Mouse (Mus musculus): ENCODE data around the gene Zbtb2. TPM values are rescaled to one million over a fixed set of nuclear protein-coding genes. Genes with fewer than 3 reads are reported as not detected.

Zbtb2 gene
- polyA plus RNA-seq, 1 experiment = 7.9 TPM

DNA sequence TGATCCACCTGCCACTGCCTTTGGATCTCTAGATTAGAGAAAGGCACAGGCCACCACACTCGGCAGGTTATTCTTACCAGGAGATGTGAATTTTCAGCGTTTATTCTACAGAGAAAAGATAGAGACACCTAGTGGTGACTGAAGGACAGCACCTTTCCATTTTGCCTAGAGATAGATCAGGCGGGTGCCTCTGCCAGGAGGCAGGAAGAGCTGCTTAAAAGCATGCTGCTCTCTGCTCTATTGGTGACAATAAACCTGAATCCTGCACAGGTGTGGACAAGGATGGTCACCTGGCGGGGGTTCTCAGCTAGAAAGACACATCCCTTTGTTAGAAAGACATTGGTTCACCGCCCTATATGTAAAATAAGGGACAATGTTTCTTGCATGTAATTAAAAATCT lies 15.9 kb downstream of the Zbtb2 start:
- no peak overlapping the region for H3K27ac ChIP-seq (ENCODE audit: insufficient read depth, low read length)
- TF ChIP-seq CTCF (IDR thresholded peaks at IDR 0.05; ENCODE audit: extremely low read depth, insufficient read depth, low read length) (peak; percentile 43; the same call in 1 of the 2 replicates), POLR2A (IDR thresholded peaks at IDR 0.05; ENCODE audit: extremely low read depth, insufficient read depth, low read length) (no peak)
- H3K4me1 ChIP-seq (ENCODE audit: control insufficient read depth, insufficient read depth, low read length) = no peaks in the 10 kb centered on the region
- H3K4me3 ChIP-seq (ENCODE audit: insufficient read depth, low read length) = no peak overlapping the region

DNA sequence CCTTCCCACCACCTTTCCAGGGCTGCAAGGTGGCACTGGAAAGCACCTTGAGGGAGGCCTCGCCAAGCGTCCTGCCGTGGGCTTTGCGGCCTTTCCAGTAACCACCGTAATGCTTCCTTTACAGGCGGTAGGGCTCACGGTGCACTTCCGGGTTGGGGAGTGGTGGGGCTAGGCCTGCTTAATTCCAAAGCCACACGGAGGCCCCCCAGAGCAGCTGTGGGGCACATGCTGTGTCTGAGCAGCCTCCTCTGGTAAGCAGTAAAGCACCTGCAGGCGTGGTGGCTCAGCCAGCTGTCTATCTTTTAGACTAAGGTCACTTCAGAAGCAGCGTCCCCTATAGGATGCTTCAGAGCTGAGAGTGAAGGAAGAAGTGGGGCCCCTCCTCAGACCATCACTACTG lies 17.8 kb downstream of the Zbtb2 start:
- Histone ChIP-seq H3K4me3 (ENCODE audit: insufficient read depth, low read length) (no peak overlapping the region), H3K4me1 (ENCODE audit: control insufficient read depth, insufficient read depth, low read length) (no peaks in the 10 kb centered on the region), H3K27ac (ENCODE audit: insufficient read depth, low read length) (no peak overlapping the region)
- TF ChIP-seq POLR2A (IDR thresholded peaks at IDR 0.05; ENCODE audit: extremely low read depth, insufficient read depth, low read length) = no peak
- no peak for TF ChIP-seq CTCF (IDR thresholded peaks at IDR 0.05; ENCODE audit: extremely low read depth, insufficient read depth, low read length)

DNA sequence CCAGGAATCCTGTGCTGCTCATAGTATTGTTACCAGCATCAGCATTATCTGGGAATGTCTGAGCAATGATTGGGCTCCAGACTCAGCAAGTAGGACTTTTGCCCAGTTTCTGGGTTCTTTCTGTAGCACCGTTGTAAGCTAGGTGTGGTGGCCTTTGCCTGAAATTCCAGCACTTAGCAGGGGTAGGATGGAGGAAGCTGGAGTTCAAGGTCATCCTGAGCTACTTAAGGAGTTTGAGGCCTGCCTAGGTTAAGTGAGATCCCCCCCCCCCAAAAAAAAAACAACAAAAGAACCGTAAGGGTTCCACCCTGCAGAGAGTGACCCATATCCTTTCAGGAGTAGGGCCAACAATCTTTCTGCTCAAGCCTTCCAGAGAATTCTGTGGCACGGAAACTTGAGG lies 23.3 kb downstream of the Zbtb2 start:
- no peak for TF ChIP-seq POLR2A (IDR thresholded peaks at IDR 0.05; ENCODE audit: extremely low read depth, insufficient read depth, low read length)
- no peak for TF ChIP-seq CTCF (IDR thresholded peaks at IDR 0.05; ENCODE audit: extremely low read depth, insufficient read depth, low read length)
- Histone ChIP-seq H3K27ac (ENCODE audit: insufficient read depth, low read length) (no peak overlapping the region), H3K4me3 (ENCODE audit: insufficient read depth, low read length) (no peak overlapping the region), H3K4me1 (ENCODE audit: control insufficient read depth, insufficient read depth, low read length) (no peaks in the 10 kb centered on the region)

DNA sequence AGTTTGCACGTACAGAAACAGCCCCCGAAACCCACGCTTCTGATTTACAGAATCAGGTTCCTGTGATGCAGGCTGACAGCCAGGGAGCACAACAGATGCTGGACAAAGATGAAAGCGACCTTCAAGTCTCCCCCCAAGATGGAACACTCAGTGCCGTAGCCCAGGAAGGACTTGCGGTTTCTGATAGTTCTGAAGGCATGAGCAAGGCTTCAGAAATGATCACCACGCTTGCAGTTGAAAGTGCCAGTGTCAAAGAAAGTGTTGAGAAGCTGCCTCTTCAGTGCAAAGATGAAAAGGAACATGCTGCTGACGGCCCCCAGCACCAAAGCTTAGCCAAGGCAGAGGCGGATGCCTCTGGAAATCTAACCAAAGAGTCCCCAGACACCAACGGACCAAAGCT lies 30.5 kb downstream of the Zbtb2 start:
- no peak for TF ChIP-seq POLR2A (IDR thresholded peaks at IDR 0.05; ENCODE audit: extremely low read depth, insufficient read depth, low read length)
- no peak for TF ChIP-seq CTCF (IDR thresholded peaks at IDR 0.05; ENCODE audit: extremely low read depth, insufficient read depth, low read length)
- H3K4me1 ChIP-seq (ENCODE audit: control insufficient read depth, insufficient read depth, low read length) = no peaks in the 10 kb centered on the region
- no peak overlapping the region for H3K4me3 ChIP-seq (ENCODE audit: insufficient read depth, low read length)
- no peak overlapping the region for H3K27ac ChIP-seq (ENCODE audit: insufficient read depth, low read length)

DNA sequence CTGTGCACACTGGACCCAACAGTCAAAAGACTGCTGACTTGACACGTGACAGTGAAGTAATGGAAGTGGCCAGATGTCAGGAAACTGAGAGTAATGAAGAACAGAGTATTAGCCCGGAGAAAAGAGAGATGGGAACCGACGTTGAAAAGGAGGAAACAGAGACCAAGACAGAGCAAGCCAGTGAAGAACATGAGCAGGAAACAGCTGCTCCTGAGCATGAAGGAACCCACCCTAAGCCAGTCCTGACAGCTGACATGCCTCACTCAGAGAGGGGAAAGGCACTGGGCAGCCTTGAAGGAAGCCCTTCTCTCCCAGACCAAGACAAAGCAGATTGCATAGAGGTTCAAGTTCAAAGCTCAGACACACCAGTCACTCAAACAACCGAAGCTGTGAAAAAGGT lies 31.3 kb downstream of the Zbtb2 start:
- H3K4me3 ChIP-seq (ENCODE audit: insufficient read depth, low read length) = no peak overlapping the region
- no peak for TF ChIP-seq CTCF (IDR thresholded peaks at IDR 0.05; ENCODE audit: extremely low read depth, insufficient read depth, low read length)
- no peak for TF ChIP-seq POLR2A (IDR thresholded peaks at IDR 0.05; ENCODE audit: extremely low read depth, insufficient read depth, low read length)
- H3K27ac ChIP-seq (ENCODE audit: insufficient read depth, low read length) = no peak overlapping the region
- no peaks in the 10 kb centered on the region for H3K4me1 ChIP-seq (ENCODE audit: control insufficient read depth, insufficient read depth, low read length)

DNA sequence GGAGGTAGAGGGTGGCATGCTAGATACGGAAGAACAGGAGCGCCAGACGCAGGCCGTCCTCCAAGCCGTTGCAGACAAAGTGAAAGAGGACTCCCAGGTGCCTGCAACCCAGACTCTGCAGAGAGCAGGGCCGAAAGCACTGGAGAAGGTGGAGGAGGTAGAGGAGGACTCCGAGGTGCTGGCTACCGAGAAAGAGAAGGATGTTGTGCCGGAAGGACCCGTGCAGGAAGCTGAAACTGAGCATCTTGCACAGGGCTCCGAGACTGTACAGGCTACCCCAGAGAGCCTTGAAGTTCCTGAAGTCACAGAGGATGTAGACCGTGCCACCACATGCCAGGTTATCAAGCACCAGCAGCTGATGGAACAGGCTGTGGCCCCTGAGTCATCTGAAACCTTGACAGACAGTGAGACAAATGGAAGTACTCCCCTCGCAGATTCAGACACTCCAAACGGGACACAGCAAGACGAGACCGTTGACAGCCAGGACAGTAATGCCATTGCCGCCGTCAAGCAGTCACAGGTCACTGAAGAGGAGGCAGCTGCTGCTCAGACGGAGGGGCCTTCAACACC lies 31.9 kb downstream of the Zbtb2 start:
- Histone ChIP-seq H3K27ac (ENCODE audit: insufficient read depth, low read length) (no peak overlapping the region), H3K4me1 (ENCODE audit: control insufficient read depth, insufficient read depth, low read length) (no peaks in the 10 kb centered on the region), H3K4me3 (ENCODE audit: insufficient read depth, low read length) (no peak overlapping the region)
- TF ChIP-seq CTCF (IDR thresholded peaks at IDR 0.05; ENCODE audit: extremely low read depth, insufficient read depth, low read length) (no peak), POLR2A (IDR thresholded peaks at IDR 0.05; ENCODE audit: extremely low read depth, insufficient read depth, low read length) (no peak)

DNA sequence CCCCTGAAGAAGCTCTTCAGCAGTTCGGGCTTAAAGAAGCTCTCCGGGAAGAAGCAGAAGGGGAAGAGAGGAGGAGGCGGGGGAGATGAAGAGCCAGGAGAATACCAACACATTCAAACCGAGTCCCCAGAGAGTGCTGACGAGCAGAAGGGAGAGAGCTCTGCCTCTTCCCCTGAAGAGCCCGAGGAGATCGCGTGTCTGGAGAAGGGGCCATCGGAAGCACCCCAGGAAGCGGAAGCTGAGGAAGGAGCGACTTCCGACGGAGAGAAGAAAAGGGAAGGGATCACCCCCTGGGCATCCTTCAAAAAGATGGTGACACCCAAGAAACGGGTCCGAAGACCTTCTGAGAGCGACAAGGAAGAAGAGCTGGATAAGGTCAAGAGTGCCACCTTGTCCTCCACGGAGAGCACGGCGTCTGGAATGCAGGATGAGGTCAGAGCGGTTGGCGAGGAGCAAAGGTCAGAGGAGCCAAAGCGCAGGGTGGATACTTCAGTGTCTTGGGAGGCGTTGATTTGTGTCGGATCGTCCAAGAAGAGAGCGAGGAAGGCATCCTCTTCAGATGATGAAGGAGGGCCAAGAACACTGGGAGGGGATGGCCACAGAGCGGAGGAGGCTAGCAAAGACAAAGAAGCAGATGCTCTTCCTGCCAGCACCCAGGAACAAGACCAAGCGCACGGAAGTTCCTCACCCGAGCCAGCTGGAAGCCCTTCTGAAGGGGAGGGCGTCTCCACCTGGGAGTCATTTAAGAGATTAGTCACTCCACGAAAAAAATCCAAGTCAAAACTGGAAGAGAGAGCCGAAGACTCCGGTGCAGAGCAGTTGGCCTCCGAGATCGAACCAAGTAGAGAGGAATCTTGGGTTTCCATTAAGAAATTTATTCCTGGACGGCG lies 33.3 kb downstream of the Zbtb2 start:
- Histone ChIP-seq H3K27ac (ENCODE audit: insufficient read depth, low read length) (no peak overlapping the region), H3K4me1 (ENCODE audit: control insufficient read depth, insufficient read depth, low read length) (no peaks in the 10 kb centered on the region), H3K4me3 (ENCODE audit: insufficient read depth, low read length) (no peak overlapping the region)
- no peak for TF ChIP-seq CTCF (IDR thresholded peaks at IDR 0.05; ENCODE audit: extremely low read depth, insufficient read depth, low read length)
- no peak for TF ChIP-seq POLR2A (IDR thresholded peaks at IDR 0.05; ENCODE audit: extremely low read depth, insufficient read depth, low read length)

DNA sequence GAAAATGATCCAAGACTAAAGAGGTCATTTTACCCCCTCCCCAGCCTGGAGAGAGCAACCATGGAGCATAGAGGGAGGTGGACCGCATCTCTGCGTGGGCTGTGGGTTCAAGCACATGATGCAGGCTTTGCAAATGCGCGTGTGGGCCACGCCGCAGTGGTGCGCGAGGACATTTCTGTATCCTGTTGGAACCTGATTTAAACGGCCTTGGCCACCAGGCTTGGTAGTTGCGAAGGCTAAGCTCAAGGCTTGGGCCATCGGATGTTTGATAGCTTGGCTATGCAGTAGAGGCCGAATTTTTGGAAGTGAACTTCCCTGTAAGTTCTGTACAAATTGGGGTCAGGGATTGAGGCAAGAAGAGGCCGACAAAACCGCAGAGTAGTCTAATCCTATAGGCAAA lies 40.3 kb downstream of the Zbtb2 start:
- no peak for TF ChIP-seq CTCF (IDR thresholded peaks at IDR 0.05; ENCODE audit: extremely low read depth, insufficient read depth, low read length)
- no peak for TF ChIP-seq POLR2A (IDR thresholded peaks at IDR 0.05; ENCODE audit: extremely low read depth, insufficient read depth, low read length)
- H3K27ac ChIP-seq (ENCODE audit: insufficient read depth, low read length) = no peak overlapping the region

DNA sequence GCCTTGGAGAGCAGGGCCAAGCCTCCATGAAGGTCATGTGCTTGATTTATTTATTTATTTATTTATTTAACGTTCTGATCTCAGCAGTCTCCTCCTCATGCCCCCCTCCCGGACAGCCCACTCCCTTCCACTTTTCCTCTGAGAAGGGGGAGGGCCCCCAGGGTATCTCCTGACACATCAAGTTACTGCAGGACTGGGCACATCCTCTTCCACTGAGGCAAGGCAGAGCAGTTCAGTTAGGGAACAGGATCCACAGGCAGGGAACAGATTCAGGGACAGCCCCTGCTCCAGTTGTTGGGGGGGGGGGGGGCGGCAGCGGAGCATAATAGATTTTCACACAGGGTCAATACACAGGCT lies 40.8 kb downstream of the Zbtb2 start:
- H3K4me1 ChIP-seq (ENCODE audit: control insufficient read depth, insufficient read depth, low read length) = no peaks in the 10 kb centered on the region
- TF ChIP-seq CTCF (IDR thresholded peaks at IDR 0.05; ENCODE audit: extremely low read depth, insufficient read depth, low read length) (no peak), POLR2A (IDR thresholded peaks at IDR 0.05; ENCODE audit: extremely low read depth, insufficient read depth, low read length) (no peak)
- H3K27ac ChIP-seq (ENCODE audit: insufficient read depth, low read length) = no peak overlapping the region
- no peak overlapping the region for H3K4me3 ChIP-seq (ENCODE audit: insufficient read depth, low read length)

More for the DNA sequence above, 40.3 kb downstream of the Zbtb2 start:
- Histone ChIP-seq H3K4me3 (ENCODE audit: insufficient read depth, low read length) (no peak overlapping the region), H3K4me1 (ENCODE audit: control insufficient read depth, insufficient read depth, low read length) (no peaks in the 10 kb centered on the region)
